Mouse (Mus musculus): ENCODE measurements around the gene Soat2. TPM values are rescaled to one million over a fixed set of nuclear protein-coding genes. Genes with fewer than 3 reads are reported as not detected.
A peak's percentile ranks its signal among the peaks of the same experiment; 100 is the strongest.

Soat2 gene
- total RNA-seq, 2 experiments from 2014 or later, result 0.26 TPM; not detected in 1

DNA sequence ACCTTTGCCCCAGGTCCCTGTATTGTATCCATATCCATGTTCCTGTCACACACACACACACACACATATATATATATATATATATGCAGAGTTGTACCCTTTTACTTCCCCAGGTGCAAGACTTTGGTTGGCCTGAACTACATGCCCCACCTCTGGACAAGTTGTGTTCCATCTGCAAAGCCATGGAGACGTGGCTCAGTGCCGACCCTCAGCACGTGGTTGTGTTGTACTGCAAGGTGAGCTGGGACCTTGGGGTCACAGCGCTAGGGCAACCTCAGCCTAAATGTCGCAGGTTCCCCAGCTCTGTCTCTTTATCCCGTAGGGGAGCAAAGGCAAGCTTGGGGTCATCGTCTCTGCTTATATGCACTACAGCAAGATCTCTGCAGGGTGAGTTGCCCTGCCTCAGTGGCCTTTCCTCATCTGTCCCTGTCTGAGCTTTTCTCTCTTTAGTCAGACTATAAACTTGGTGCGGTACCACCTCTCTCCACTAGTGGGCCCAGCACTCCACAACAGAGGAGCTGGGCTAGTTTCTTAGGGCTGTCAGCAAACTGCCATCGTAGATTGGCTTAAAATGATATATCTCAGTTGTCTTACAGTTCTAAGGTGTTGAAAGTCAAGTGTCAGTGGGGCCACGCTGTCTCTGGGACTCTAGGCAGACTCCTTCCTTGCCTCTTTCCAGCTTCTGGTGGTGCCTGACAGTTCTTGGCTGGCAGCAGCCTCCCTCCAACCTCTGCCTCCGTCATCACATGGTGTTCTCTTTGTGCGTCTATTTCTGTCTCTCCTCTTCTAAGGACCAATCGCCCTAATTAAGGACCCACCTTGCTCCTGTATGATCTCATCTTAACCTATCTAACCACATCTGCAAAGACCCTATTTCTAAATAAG, 42.4 kb upstream of the Soat2 start:
- Histone ChIP-seq H3K4me3 (no peak overlapping the region), H3K27ac (no peak overlapping the region)
- DNase-seq (ENCODE audit: extremely low spot score in 1 of 2, low spot score in 2 of 2), result peak in 1 of 2 experiments; percentile 73
- peak; percentile 81 for TF ChIP-seq CTCF (IDR thresholded peaks at IDR 0.05)
- intact Hi-C loops (cut with DNase I), result loop anchor here (2.0 kb wide), 1 partner anchor 35 kb away; no protein-coding TSS in a partner anchor

DNA sequence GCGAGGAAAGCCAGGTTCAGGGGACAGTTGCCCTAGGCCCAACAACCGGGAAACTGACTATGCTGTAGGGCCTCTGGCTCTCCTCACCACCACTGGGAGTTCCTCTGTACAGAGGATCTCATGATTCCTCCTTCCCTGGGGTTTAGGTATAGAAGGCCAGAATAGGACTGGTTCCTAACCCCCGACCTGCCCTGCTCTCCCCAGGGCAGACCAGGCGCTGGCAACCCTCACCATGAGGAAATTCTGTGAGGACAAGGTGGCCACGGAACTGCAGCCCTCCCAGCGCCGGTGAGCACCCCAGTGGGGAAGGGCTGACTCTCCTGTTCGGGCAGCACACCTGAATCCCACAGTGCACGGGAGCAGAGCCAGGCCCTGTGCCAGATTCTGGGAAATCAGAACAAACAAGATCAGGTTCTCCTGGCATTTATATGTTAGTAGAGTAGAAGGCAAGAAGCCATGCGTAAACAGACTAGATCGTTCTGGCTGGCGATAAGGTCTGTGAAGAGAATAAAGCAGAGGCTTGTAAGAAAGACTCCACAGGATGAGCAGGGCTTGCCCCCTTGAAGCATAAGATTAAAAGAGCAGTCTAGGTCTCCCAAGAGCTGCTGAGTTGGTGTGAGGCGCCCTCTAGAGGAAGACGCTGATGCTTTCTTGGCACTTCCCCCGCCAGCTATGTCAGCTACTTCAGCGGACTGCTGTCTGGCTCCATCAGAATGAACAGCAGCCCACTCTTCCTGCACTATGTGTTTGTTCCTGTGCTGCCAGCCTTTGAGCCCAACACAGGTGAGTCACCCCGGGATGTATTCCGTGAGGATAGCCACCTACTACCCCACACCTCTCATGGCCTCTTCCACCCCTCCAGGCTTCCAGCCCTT, 41.4 kb upstream of the Soat2 start:
- peak; percentile 79 to 81 for DNase-seq (ENCODE audit: extremely low spot score in 1 of 2, low spot score in 2 of 2)
- intact Hi-C loops (cut with DNase I), result loop anchor here (2.0 kb wide), 1 partner anchor 34 kb away; no protein-coding TSS in a partner anchor
- TF ChIP-seq CTCF (IDR thresholded peaks at IDR 0.05), result peak; percentile 84
- Histone ChIP-seq H3K4me3 (no peak overlapping the region), H3K27ac (no peak overlapping the region)

DNA sequence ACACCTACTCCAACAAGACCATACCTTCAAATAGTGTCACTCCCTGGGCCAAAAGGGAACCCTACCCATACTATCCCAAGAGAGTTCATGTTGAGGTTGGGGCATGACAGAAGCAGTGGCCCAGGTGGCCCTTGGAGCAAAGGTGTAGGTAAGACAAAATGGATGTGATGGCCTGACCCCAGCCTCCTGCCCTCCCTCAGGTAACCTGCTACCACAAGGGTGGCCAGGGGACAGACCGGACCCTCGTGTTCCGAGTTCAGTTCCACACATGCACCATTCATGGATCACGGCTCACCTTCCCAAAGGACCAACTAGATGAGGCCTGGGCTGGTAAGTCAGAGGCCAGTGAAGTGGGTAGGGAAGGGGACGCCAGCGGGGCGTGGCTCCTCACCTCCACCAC, 40.1 kb upstream of the Soat2 start:
- intact Hi-C loops (cut with DNase I), result no loop called here
- H3K4me3 ChIP-seq, result no peak overlapping the region
- no peak for DNase-seq (ENCODE audit: extremely low spot score in 1 of 2, low spot score in 2 of 2)
- no peak overlapping the region for H3K27ac ChIP-seq
- TF ChIP-seq CTCF (IDR thresholded peaks at IDR 0.05), result no peak

DNA sequence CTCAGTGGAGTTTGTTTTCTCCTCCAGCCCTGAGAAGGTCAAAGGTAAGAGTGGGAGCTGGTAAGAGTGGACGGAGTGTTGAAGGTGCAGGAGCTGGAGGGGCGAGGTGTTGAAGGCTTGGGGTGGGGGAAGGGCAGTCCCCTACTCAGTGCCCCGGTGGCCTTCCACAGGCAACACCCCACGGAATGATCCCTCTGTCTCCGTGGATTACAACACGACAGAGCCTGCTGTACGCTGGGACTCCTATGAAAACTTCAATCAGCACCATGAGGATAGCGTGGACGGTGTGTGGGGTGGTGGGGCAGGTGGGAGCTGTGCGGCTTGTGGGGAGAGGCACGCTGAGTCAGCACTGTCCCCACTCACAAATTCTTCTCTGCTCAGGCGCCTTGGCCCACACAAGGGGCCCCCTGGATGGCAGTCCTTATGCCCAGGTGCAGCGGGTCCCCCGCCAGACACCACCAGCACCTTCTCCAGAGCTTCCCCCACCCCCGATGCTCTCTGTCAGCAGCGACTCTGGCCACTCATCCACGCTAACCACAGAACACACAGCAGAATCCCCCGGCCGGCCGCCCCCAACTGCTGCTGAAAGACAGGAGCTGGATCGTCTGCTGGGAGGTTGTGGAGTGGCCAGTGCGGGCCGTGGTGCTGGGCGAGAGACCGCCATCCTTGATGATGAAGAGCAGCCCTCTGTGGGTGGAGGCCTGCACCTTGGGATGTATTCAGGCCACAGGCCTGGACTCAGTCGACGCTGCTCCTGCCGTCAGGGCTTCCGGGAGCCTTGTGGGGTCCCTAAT, 39.4 kb upstream of the Soat2 start:
- intact Hi-C loops (cut with DNase I), result no loop called here
- DNase-seq (ENCODE audit: extremely low spot score in 1 of 2, low spot score in 2 of 2), result no peak
- TF ChIP-seq CTCF (IDR thresholded peaks at IDR 0.05), result no peak
- Histone ChIP-seq H3K27ac (no peak overlapping the region), H3K4me3 (no peak overlapping the region)

DNA sequence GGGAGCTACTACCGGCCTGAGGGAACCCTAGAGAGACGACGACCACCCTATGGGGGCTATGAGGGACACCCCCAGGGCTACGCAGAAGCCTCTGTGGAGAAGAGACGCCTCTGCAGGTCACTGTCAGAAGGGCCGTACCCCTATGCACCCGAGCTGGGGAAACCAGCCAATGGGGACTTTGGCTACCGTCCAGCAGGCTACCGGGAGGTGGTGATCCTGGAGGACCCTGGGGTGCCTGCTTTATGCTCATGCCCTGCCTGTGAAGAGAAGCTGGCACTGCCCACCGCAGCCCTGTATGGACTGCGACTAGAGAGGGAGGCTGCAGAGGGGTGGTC, 38.9 kb upstream of the Soat2 start:
- no peak for TF ChIP-seq CTCF (IDR thresholded peaks at IDR 0.05)
- no peak overlapping the region for H3K27ac ChIP-seq
- DNase-seq (ENCODE audit: extremely low spot score in 1 of 2, low spot score in 2 of 2), result no peak
- intact Hi-C loops (cut with DNase I), result no loop called here
- no peak overlapping the region for H3K4me3 ChIP-seq

DNA sequence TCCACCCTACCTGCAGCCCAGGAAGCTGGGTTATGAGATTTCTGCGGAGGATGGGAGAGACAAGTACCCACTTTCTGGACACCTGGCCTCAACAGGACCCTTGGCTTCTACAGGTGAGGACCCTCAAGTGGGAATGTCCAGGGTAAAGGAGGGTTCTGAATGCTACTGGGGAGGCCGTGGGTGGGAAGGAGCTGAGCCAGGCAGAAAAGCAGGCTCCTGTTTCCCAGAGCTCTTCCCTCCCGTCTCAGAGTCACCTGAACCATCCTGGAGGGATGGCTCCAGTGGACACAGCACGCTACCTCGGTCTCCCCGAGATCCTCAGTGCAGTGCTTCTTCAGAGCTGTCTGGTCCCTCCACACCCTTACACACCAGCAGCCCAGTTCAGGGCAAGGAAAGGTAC, 38.1 kb upstream of the Soat2 start:
- H3K27ac ChIP-seq, result no peak overlapping the region
- no peak for TF ChIP-seq CTCF (IDR thresholded peaks at IDR 0.05)
- no peak overlapping the region for H3K4me3 ChIP-seq
- DNase-seq (ENCODE audit: extremely low spot score in 1 of 2, low spot score in 2 of 2), result no peak
- intact Hi-C loops (cut with DNase I), result no loop called here

DNA sequence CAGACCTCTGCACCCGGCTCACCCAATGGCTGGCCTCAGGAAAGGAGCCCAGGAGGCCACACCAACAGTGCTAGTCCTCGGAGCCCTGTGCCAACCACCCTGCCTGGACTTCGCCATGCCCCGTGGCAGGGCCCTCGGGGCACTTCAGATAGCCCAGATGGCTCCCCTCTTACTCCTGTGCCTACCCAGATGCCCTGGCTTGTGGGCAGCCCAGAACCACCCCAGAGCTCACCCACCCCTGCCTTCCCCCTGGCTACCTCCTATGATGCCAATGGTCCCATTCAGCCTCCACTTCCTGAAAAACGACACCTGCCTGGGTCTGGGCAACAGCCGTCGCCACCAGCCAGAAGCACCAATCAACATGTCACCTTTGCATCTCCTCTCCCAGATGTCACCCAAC, 37.5 kb upstream of the Soat2 start:
- Histone ChIP-seq H3K27ac (no peak overlapping the region), H3K4me3 (no peak overlapping the region)
- no peak for DNase-seq (ENCODE audit: extremely low spot score in 1 of 2, low spot score in 2 of 2)
- intact Hi-C loops (cut with DNase I), result no loop called here
- no peak for TF ChIP-seq CTCF (IDR thresholded peaks at IDR 0.05)

DNA sequence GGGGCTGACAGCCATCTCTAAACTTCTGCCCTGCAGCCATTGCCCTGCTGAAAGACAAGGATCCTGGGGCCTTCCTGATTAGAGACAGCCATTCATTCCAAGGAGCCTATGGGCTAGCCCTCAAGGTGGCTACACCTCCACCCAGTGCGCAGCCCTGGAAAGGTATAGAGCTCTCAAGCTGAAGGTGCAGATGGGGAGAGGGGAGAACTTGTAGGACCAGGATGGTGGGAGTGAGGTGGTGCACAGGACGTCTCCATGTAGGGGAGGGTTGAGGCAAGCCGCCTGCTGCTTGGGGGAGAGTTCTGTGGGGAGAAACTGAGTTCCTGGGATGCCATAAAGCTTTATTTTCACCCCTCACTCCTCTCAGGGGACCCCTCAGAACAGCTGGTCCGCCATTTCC, 36.7 kb upstream of the Soat2 start:
- no peak overlapping the region for H3K4me3 ChIP-seq
- intact Hi-C loops (cut with DNase I), result no loop called here
- no peak for DNase-seq (ENCODE audit: extremely low spot score in 1 of 2, low spot score in 2 of 2)
- H3K27ac ChIP-seq, result no peak overlapping the region
- no peak for TF ChIP-seq CTCF (IDR thresholded peaks at IDR 0.05)

DNA sequence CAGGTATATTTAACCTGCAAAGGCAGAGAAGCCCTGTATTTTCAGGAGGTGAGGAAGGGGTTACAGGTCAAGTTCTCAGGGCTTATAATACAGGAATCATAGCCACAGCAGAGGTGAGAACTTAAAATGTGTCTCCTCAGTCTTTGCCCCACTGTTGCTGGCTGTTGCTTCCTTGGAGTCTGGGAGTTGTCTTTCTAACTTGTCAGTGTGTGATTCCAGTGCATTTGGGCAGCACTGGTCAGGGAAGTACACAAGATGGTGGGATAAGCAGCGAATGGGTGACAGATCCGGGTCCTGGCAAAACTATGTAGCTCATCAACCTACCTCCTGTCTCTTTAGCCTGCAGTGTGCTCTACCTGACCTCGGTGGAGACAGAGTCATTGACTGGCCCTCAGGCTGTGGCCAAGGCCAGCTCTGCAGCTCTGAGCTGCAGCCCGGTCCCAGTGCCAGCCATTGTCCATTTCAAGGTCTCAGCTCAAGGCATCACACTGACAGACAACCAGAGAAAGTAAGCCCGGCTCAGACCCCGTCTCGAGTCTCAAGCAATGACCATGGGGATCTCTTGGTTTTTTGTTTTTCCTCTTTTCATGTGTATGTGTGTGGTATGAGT, 35.6 kb upstream of the Soat2 start:
- no peak for TF ChIP-seq CTCF (IDR thresholded peaks at IDR 0.05)
- Histone ChIP-seq H3K27ac (no peak overlapping the region), H3K4me3 (no peak overlapping the region)
- intact Hi-C loops (cut with DNase I), result no loop called here
- DNase-seq (ENCODE audit: extremely low spot score in 1 of 2, low spot score in 2 of 2), result no peak

DNA sequence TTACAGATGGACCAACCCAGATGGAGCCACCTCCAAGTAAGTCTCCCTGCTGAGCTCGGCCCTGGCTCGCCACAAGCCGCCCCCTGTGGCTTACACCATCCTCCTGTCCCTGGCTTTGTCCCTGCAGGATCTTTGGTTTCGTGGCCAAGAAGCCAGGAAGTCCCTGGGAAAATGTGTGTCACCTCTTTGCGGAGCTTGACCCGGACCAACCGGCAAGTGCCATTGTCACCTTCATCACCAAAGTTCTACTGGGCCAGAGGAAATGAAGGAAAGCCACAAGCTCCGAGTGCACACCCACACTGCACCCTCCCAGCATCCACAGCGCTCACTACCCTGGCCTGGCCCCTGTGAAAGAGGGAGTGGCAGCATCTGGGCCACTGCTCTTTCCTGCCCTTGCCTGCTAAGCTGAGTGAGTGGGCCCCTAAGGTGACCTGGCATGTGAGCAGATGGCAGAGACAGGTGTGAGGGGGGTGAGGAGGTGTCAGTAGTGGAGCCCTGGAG, 34.5 kb upstream of the Soat2 start:
- no peak for TF ChIP-seq CTCF (IDR thresholded peaks at IDR 0.05)
- DNase-seq (ENCODE audit: extremely low spot score in 1 of 2, low spot score in 2 of 2), result no peak
- intact Hi-C loops (cut with DNase I), result no loop called here
- Histone ChIP-seq H3K4me3 (no peak overlapping the region), H3K27ac (no peak overlapping the region)

DNA sequence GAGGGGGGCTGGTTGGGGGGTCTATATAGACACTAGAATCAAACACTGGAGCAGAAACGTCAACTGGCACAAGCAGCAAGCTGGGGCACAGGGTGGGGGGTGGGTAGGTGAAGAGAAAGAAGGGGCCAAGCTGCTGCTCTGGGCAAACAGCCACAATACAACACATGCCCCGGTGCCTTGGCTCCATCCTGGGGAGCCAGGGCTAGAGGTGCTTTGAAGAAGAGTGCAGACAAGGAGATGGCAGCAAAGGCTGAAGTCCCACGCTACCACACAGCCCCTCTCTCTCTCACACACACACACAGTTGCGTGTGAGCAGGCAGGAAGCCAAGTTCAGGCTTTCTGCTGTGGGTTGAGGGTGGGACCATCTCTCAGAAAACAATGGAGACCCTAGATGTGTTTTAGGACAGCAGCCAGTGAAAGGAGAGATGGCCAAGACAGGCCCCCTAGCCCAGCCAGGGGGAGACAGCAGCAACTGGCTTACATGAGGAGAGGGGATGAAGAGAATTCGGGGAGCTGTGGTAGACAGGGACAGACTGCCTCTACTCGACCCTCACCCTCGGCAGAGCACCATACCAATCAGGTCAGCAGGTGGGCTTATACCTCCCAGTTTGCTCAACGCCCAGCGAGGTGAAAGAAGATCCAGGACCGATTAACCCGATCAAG, 33.4 kb upstream of the Soat2 start:
- DNase-seq (ENCODE audit: extremely low spot score in 1 of 2, low spot score in 2 of 2), result no peak
- no peak for TF ChIP-seq CTCF (IDR thresholded peaks at IDR 0.05)
- Histone ChIP-seq H3K4me3 (no peak overlapping the region), H3K27ac (no peak overlapping the region)
- intact Hi-C loops (cut with DNase I), result no loop called here

All from left cerebral cortex, adult 2 months (tissue).